Mouse (Mus musculus): ENCODE measurements around the gene Syne1.

The Syne1 gene

GRCm38 (mm10) chr10:5437766-5438165 is 113.5 kb downstream of the Syne1 start:
- no peak for DNase-seq (ENCODE audit: low spot score in 2 of 2)

- DNase-seq (ENCODE audit: low spot score in 2 of 2) = peak in 1 of 2 experiments; percentile 34
These were observed 127.3 kb downstream of the Syne1 start for GRCm38 (mm10) chr10:5423984-5424383.

GRCm38 (mm10) chr10:5415730-5416129 is 135.6 kb downstream of the Syne1 start:
- DNase-seq (ENCODE audit: low spot score in 2 of 2) = no peak

GRCm38 (mm10) chr10:5384131-5384776 is 167.0 kb downstream of the Syne1 start:
- no peak for DNase-seq (ENCODE audit: low spot score in 2 of 2)

GRCm38 (mm10) chr10:5381536-5381935 is 169.7 kb downstream of the Syne1 start:
- no peak for DNase-seq (ENCODE audit: low spot score in 2 of 2)

GRCm38 (mm10) chr10:5378969-5379368 is 172.3 kb downstream of the Syne1 start:
- peak; percentile 40 to 74 for DNase-seq (ENCODE audit: low spot score in 2 of 2)

- DNase-seq (ENCODE audit: low spot score in 2 of 2) = peak in 1 of 2 experiments; percentile 42
These were observed 181.7 kb downstream of the Syne1 start for GRCm38 (mm10) chr10:5369599-5369998.

- peak; percentile 47 to 58 for DNase-seq (ENCODE audit: low spot score in 2 of 2)
These were observed 183.0 kb downstream of the Syne1 start for GRCm38 (mm10) chr10:5368266-5368665.

GRCm38 (mm10) chr10:5367465-5368011 is 183.7 kb downstream of the Syne1 start:
- peak; percentile 22 to 48 for DNase-seq (ENCODE audit: low spot score in 2 of 2)

GRCm38 (mm10) chr10:5360560-5360959 is 190.7 kb downstream of the Syne1 start:
- DNase-seq (ENCODE audit: low spot score in 2 of 2) = peak in 1 of 2 experiments; percentile 38

GRCm38 (mm10) chr10:5356614-5357013 is 194.7 kb downstream of the Syne1 start:
- no peak for DNase-seq (ENCODE audit: low spot score in 2 of 2)

GRCm38 (mm10) chr10:5353390-5353789 is 197.9 kb downstream of the Syne1 start:
- DNase-seq (ENCODE audit: low spot score in 2 of 2) = no peak

GRCm38 (mm10) chr10:5346911-5347310 is 204.4 kb downstream of the Syne1 start:
- DNase-seq (ENCODE audit: low spot score in 2 of 2) = no peak

- no peak for DNase-seq (ENCODE audit: low spot score in 2 of 2)
These were observed 208.1 kb downstream of the Syne1 start for GRCm38 (mm10) chr10:5343211-5343610.

- no peak for DNase-seq (ENCODE audit: low spot score in 2 of 2)
These were observed 214.9 kb downstream of the Syne1 start for GRCm38 (mm10) chr10:5336394-5336793.

- no peak for DNase-seq (ENCODE audit: low spot score in 2 of 2)
These were observed 218.5 kb downstream of the Syne1 start for GRCm38 (mm10) chr10:5332801-5333200.

- DNase-seq (ENCODE audit: low spot score in 2 of 2) = no peak
These were observed 224.6 kb downstream of the Syne1 start for GRCm38 (mm10) chr10:5326716-5327115.

- no peak for DNase-seq (ENCODE audit: low spot score in 2 of 2)
These were observed 227.4 kb downstream of the Syne1 start for GRCm38 (mm10) chr10:5323741-5324395.

GRCm38 (mm10) chr10:5322562-5322961 is 228.7 kb downstream of the Syne1 start:
- DNase-seq (ENCODE audit: low spot score in 2 of 2) = no peak

GRCm38 (mm10) chr10:5317602-5318001 is 233.7 kb downstream of the Syne1 start:
- DNase-seq (ENCODE audit: low spot score in 2 of 2) = peak; percentile 61 to 79

- no peak for DNase-seq (ENCODE audit: low spot score in 2 of 2)
These were observed 238.8 kb downstream of the Syne1 start for GRCm38 (mm10) chr10:5312437-5312836.

GRCm38 (mm10) chr10:5309961-5310713 is 241.1 kb downstream of the Syne1 start:
- peak; percentile 53 to 60 for DNase-seq (ENCODE audit: low spot score in 2 of 2)
